Mouse (Mus musculus) cortical plate, adult 2 months (tissue): Measurements from ENCODE around the gene Spata48.

Experiments used
- CTCF ChIP-seq: fragments of 200-500 bp; IDR thresholded peaks from 2 replicates; pipeline ENCODE4 v1.5.1; 2011; ENCODE audit warnings: mild to moderate bottlenecking, control low read depth, low read length; ENCODE audit not compliant: insufficient read depth; ENCODE audit errors: extremely low read depth
- POLR2A ChIP-seq: fragments of 200-500 bp; IDR thresholded peaks from 2 replicates; pipeline ENCODE4 v1.6.1; 2011; ENCODE audit warnings: mild to moderate bottlenecking, low read length, control low read depth; ENCODE audit not compliant: insufficient read depth; ENCODE audit errors: extremely low read depth

- peak; percentile 49; the same call in 1 of the 2 replicates for TF ChIP-seq CTCF
- no peak for TF ChIP-seq POLR2A
Measured at GRCm38 (mm10) chr11:11499944-11500343, 38.0 kb downstream of the Spata48 start.
